Mouse (Mus musculus) embryonic facial prominence, embryonic 10.5 days (tissue): Measurements from ENCODE around the gene Mast2. TPM values are rescaled to one million over a fixed set of nuclear protein-coding genes. Genes with fewer than 3 reads are reported as not detected.

Experiments
- DNase-seq: peaks from one replicate; pipeline ENCODE4 v3.0.0-alpha.2; 2017; ENCODE audit warnings: low spot score
- H3K27ac ChIP-seq: fragments of 300-500 bp; sonication (generic); replicated peaks from 2 replicates; pipeline ENCODE4 v1.5.1; 2016; ENCODE audit warnings: mild to moderate bottlenecking
- H3K27me3 ChIP-seq: fragments of 300-500 bp; sonication (generic); replicated peaks from 2 replicates; pipeline ENCODE4 v1.6.1; 2016; ENCODE audit warnings: low read depth, mild to moderate bottlenecking; ENCODE audit not compliant: poor library complexity, severe bottlenecking
- H3K36me3 ChIP-seq: fragments of 300-500 bp; sonication (generic); replicated peaks from 2 replicates; pipeline ENCODE4 v1.6.1; 2016; ENCODE audit warnings: mild to moderate bottlenecking, moderate library complexity
- H3K4me1 ChIP-seq: fragments of 300-500 bp; sonication (generic); 2 replicates; pipeline ENCODE4 v1.6.1; 2016
- H3K4me3 ChIP-seq: fragments of 300-500 bp; sonication (generic); 2 replicates; pipeline ENCODE4 v1.5.1; 2016; ENCODE audit warnings: mild to moderate bottlenecking, moderate library complexity
- H3K9me3 ChIP-seq: fragments of 300-500 bp; sonication (generic); 2 replicates; pipeline ENCODE4 v1.6.1; 2016; ENCODE audit warnings: mild to moderate bottlenecking
- WGBS: fragments of 180-500 bp; shearing (Covaris S2); methylation state at CpG from one replicate; pipeline ENCODE4 v1.1.7; 2016; 5-methylcytosine and 5-hydroxymethylcytosine counted together
- polyA plus RNA-seq: library from polyadenylated mRNA; unstranded; fragments of >200 nt; fragmentation: Nextera tagmentation; extraction: Ambion mirVana; gene quantifications from 2 replicates; pipeline ENCODE4 v1.2.1, GENCODE M21; 2016

Gene Mast2
- polyA plus RNA-seq, 1 experiment from 2014 or later, result 16.1 TPM

DNA sequence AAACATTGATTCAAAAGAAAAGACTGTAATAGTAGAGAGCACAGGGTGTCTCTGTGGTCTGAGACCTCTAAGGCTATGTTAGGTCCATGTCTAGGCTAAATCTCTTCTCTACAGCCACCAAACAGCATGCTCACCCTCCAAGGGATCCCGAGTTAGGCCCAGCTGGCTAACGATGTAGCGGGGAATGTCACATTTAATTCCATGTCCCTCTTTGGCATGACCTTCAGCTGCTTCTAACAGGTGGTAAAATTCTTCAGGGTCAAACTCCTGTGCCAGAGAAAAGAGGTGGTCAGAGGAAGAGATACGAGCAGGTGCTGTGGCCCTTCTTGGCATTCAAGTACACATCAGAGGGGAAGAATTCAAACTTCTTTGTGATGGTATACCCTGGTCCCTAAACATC lies 146.4 kb downstream of the Mast2 start:
- WGBS, result 90% methylated on average over 4 of the region's 4 CpGs
- Histone ChIP-seq H3K27ac (no peak overlapping the region), H3K36me3 (peaks cover 97% of the 10 kb centered on the region), H3K27me3 (no peaks in the 10 kb centered on the region), H3K9me3 (no peaks in the 10 kb centered on the region), H3K4me3 (no peak overlapping the region), H3K4me1 (no peaks in the 10 kb centered on the region)
- no peak for DNase-seq

DNA sequence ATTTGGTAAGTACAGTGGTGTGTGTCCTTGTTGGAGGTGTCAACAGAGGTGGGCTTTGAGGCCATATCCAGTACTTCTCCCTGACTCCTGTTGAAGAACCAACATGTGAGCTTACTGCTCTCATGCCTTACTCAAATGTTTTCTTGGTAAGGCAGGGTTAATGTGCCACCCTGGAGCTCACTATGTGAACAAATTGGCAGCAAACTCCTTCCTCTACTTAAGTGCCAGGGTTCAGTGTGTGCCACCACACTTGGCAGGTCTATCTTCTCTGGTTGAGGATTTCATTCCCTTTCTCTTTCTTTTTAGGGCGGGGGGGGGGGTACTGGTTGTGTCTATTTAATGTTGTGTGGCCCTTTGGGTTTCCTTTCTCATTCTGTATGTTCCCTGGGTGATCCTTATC lies 159.4 kb downstream of the Mast2 start:
- Histone ChIP-seq H3K4me3 (no peak overlapping the region), H3K36me3 (peaks cover 91% of the 10 kb centered on the region), H3K4me1 (no peaks in the 10 kb centered on the region), H3K27ac (no peak overlapping the region), H3K9me3 (no peaks in the 10 kb centered on the region), H3K27me3 (no peaks in the 10 kb centered on the region)
- WGBS, result 31% methylated on average over 1 of the region's 1 CpGs
- no peak for DNase-seq

DNA sequence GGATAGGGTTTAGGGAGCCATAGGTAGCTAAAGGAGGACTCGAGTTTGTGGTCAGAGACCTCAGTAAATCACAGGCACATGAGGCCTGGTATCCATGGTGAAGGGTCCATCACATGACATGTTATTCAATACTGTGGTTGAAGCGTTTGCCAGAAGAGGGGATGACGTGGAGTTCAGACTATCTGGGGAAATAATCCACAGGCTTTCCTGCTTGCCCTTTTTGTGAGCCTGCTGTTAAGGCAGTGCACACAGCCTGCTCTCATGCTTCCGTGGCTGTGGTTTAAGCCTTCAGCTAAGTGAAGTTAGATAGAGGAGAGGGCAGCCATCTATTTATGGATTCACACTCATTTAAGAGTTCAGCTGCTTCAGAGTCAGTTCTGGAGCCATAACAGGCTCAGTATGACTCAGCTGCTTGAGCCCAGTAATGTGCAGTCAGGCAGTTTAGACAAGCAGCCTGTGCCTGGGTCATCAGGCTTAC lies 163.1 kb downstream of the Mast2 start:
- Histone ChIP-seq H3K9me3 (no peaks in the 10 kb centered on the region), H3K27ac (no peak overlapping the region), H3K36me3 (peaks cover 87% of the 10 kb centered on the region), H3K4me1 (no peaks in the 10 kb centered on the region), H3K4me3 (no peak overlapping the region), H3K27me3 (no peaks in the 10 kb centered on the region)
- DNase-seq, result no peak
- WGBS, result 76% methylated on average over 4 of the region's 4 CpGs

DNA sequence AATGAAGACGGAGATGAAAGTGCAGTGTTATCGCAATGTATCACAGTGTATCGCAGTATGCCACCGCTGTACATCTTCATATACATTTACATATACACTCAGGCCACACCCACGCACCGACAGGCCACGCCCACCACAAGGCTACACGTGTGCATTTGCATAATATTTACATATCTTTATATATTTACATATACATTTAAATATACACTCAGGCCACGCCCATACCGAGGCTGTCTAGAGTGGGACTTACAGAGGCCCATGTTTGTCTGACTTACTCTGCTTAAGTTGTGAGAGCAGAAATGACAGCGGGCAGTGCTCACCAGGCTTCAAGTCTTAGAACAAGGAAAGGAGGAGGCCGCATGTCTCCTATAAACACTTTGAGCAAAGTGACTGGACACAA lies 170.7 kb downstream of the Mast2 start:
- no peak overlapping the region for H3K4me3 ChIP-seq
- no peaks in the 10 kb centered on the region for H3K4me1 ChIP-seq
- no peak overlapping the region for H3K27ac ChIP-seq
- no peaks in the 10 kb centered on the region for H3K27me3 ChIP-seq
- peaks cover 96% of the 10 kb centered on the region for H3K36me3 ChIP-seq
- 89% methylated on average over 12 of the region's 12 CpGs for WGBS
- no peaks in the 10 kb centered on the region for H3K9me3 ChIP-seq
- DNase-seq, result no peak

DNA sequence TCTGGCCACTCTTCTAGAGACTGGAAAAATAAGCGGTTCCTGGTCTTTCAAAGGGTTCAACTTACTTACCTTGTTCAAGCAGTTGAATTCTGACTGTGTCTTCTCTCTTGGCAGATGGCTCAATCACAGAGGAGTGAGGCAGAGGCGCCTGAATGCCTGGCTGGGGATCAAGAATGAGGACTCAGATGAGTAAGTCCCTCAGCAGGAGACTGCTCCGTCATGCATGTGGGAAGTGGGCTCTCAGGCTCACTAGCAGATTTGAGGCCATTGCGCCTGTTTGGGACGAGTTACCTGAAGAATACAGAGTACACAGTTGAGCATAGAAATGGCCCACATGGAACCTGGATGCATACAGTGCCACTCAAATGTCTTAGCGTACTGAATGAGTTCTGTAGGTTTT lies 172.4 kb downstream of the Mast2 start:
- DNase-seq, result no peak
- peaks cover 99% of the 10 kb centered on the region for H3K36me3 ChIP-seq

DNA sequence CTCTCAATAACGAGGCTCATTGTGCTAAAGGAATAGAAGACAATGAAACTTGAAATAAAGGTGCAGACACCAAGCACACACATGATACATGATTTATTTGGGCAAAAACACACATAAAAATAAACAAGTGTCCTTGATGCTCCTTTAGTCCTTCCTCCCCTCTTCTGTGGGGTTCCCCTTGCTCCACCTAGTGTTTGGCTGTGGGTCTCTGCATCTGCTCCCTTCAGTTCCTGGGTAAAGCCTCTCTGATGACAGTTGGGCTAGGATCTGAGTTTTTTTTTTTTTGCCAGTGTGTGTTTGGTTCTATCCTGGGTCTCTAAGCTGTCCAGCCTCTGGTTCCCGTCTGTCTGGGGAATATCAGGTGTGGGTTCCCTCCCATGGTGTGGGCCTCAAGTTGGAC lies 181.8 kb downstream of the Mast2 start:
- Histone ChIP-seq H3K4me3 (no peak overlapping the region), H3K4me1 (no peaks in the 10 kb centered on the region), H3K9me3 (no peaks in the 10 kb centered on the region), H3K27me3 (no peaks in the 10 kb centered on the region), H3K36me3 (peaks cover 61% of the 10 kb centered on the region), H3K27ac (no peak overlapping the region)
- WGBS, result 82% methylated on average over 2 of the region's 2 CpGs
- no peak for DNase-seq

More for the DNA sequence above, 172.4 kb downstream of the Mast2 start:
- Histone ChIP-seq H3K27ac (no peak overlapping the region), H3K4me1 (no peaks in the 10 kb centered on the region), H3K9me3 (no peaks in the 10 kb centered on the region), H3K27me3 (no peaks in the 10 kb centered on the region), H3K4me3 (no peak overlapping the region)
- 89% methylated on average over 6 of the region's 6 CpGs for WGBS

DNA sequence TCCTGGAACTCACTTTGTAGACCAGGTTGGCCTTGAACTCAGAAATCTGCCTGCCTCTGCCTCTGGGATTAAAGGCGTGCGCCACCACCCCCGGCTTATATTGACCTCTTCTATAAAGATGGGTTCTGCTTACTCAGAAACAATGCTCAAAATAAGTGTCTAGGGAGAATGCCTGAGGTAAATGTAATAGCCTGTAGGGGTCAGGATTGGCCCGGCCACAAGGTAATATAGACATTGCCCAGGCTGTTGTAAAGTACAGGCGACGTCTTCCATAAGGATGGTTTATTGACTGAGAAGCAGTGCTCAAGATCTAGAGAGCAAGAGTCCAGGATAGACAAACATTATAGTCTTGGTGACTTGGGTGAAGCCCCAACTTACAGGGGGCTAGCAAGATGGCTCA lies 195.8 kb downstream of the Mast2 start:
- DNase-seq, result no peak
- Histone ChIP-seq H3K27me3 (no peaks in the 10 kb centered on the region), H3K36me3 (peaks cover 99% of the 10 kb centered on the region), H3K9me3 (no peaks in the 10 kb centered on the region), H3K4me3 (no peak overlapping the region), H3K27ac (no peak overlapping the region), H3K4me1 (no peaks in the 10 kb centered on the region)
- 94% methylated on average over 6 of the region's 6 CpGs for WGBS

Other genes starting within 250 kb of the Mast2 start
- gene Pik3r3, start 242.6 kb downstream of the Mast2 start, polyA plus RNA-seq, result 43.7 and 45.7 TPM in 2 replicates
- gene Ipp, start 43.4 kb upstream of the Mast2 start, polyA plus RNA-seq, result 16.9 and 19.1 TPM in 2 replicates
- gene Tmem69, start 91.8 kb upstream of the Mast2 start, polyA plus RNA-seq, result 25.6 and 27.7 TPM in 2 replicates
- gene Gpbp1l1, start 93.5 kb upstream of the Mast2 start, polyA plus RNA-seq, result 33.8 and 35.3 TPM in 2 replicates
- 1.6 and 1.7 TPM in 2 replicates for gene Ccdc17, start 132.5 kb upstream of the Mast2 start, polyA plus RNA-seq
- 333 and 342 TPM in 2 replicates for gene Nasp, start 163.8 kb upstream of the Mast2 start, polyA plus RNA-seq
- 644 and 663 TPM in 2 replicates for gene Akr1a1, start 187.5 kb upstream of the Mast2 start, polyA plus RNA-seq
- 1,415 and 1,463 TPM in 2 replicates for gene Prdx1, start 221.4 kb upstream of the Mast2 start, polyA plus RNA-seq
- 39.8 and 40.8 TPM in 2 replicates for gene Mmachc, start 244.2 kb upstream of the Mast2 start, polyA plus RNA-seq
- 38.3 and 38.5 TPM in 2 replicates for gene Ccdc163, start 244.3 kb upstream of the Mast2 start, polyA plus RNA-seq